Mouse (Mus musculus) bone marrow macrophage, adult 2 months (primary cell): ENCODE measurements around the gene Vipas39. TPM values are rescaled to one million over a fixed set of nuclear protein-coding genes. Genes with fewer than 3 reads are reported as not detected.

Source experiments
- H3K27ac ChIP-seq: 2 replicates; pipeline ENCODE4 v1.5.1; 2012; ENCODE audit warnings: low read depth, low read length; ENCODE audit not compliant: insufficient read depth
- H3K4me1 ChIP-seq: 2 replicates; pipeline ENCODE4 v1.6.1; 2012; ENCODE audit warnings: low read length; ENCODE audit not compliant: control insufficient read depth, insufficient read depth
- H3K4me3 ChIP-seq: 2 replicates; pipeline ENCODE4 v1.5.1; 2012; ENCODE audit warnings: mild to moderate bottlenecking, low read length, moderate library complexity; ENCODE audit not compliant: insufficient read depth
- CTCF ChIP-seq: IDR thresholded peaks from 2 replicates; pipeline ENCODE4 v1.5.1; 2012; ENCODE audit warnings: low read depth, mild to moderate bottlenecking, low read length, moderate library complexity
- POLR2A ChIP-seq: IDR thresholded peaks from 2 replicates; pipeline ENCODE4 v1.6.1; 2012; ENCODE audit warnings: mild to moderate bottlenecking, low read depth, low read length, borderline replicate concordance
- polyA plus RNA-seq: library from polyadenylated mRNA; stranded (reverse); fragments of >200 nt; gene quantifications from 2 replicates; pipeline ENCODE4 v1.2.4, GENCODE M21; 2012; ENCODE audit not compliant: missing spikeins, insufficient read depth, insufficient read length

Gene Vipas39
- polyA plus RNA-seq, 1 experiment, result 97.7 TPM

GRCm38 (mm10) chr12:87199206-87199972, 66.7 kb downstream of the Vipas39 start, which contains the start of gene Samd15:
TSS of gene Samd15 (plus strand) at chr12:87199723.
- Histone ChIP-seq H3K27ac (peak within 1 kb of the TSS; percentile 9), H3K4me1 (peaks cover 15% of the 10 kb centered on the region), H3K4me3 (peak within 1 kb of the TSS; percentile 89)
- TF ChIP-seq CTCF, result no peak
- TF ChIP-seq POLR2A, result no peak

- Histone ChIP-seq H3K4me3 (peak overlapping the region; percentile 89), H3K27ac (no peak overlapping the region), H3K4me1 (peaks cover 15% of the 10 kb centered on the region)
- no peak for TF ChIP-seq POLR2A
- no peak for TF ChIP-seq CTCF
Observed at GRCm38 (mm10) chr12:87198792-87199191, 67.3 kb downstream of the Vipas39 start.

GRCm38 (mm10) chr12:87196310-87196709, 69.7 kb downstream of the Vipas39 start:
- H3K27ac ChIP-seq, result no peak overlapping the region
- TF ChIP-seq POLR2A (no peak), CTCF (no peak)
- H3K4me1 ChIP-seq, result peaks cover 25% of the 10 kb centered on the region
- no peak overlapping the region for H3K4me3 ChIP-seq

GRCm38 (mm10) chr12:87195069-87195468, 71.0 kb downstream of the Vipas39 start:
- no peak overlapping the region for H3K4me3 ChIP-seq
- TF ChIP-seq POLR2A (no peak), CTCF (no peak)
- peaks cover 21% of the 10 kb centered on the region for H3K4me1 ChIP-seq
- H3K27ac ChIP-seq, result no peak overlapping the region

- Histone ChIP-seq H3K4me1 (peaks cover 17% of the 10 kb centered on the region), H3K4me3 (no peak overlapping the region), H3K27ac (no peak overlapping the region)
- TF ChIP-seq POLR2A (no peak), CTCF (no peak)
Observed at GRCm38 (mm10) chr12:87193008-87193407, 73.0 kb downstream of the Vipas39 start.

Other genes starting within 250 kb of the Vipas39 start
- gene Tmem63c, start 244.9 kb downstream of the Vipas39 start, polyA plus RNA-seq, result not detected in 2 replicates
- gene Ngb, start 163.7 kb downstream of the Vipas39 start, polyA plus RNA-seq, result not detected in 2 replicates
- 17.5 and 20.0 TPM in 2 replicates for gene Gstz1, start 119.1 kb downstream of the Vipas39 start, polyA plus RNA-seq
- 6.0 and 6.1 TPM in 2 replicates for gene Pomt2, start 118.3 kb downstream of the Vipas39 start, polyA plus RNA-seq
- 1.3 TPM in 1 of 2 replicates, not detected in the other for gene Samd15, start 66.5 kb downstream of the Vipas39 start, polyA plus RNA-seq
- 8.9 and 9.7 TPM in 2 replicates for gene Tmed8, start 65.8 kb downstream of the Vipas39 start, polyA plus RNA-seq
- 1.0 TPM in 1 of 2 replicates, not detected in the other for gene Noxred1, start 27.5 kb downstream of the Vipas39 start, polyA plus RNA-seq
- 117 and 124 TPM in 2 replicates for gene Ahsa1, start 223 bp upstream of the Vipas39 start, polyA plus RNA-seq
- gene Ism2, start 33.4 kb upstream of the Vipas39 start, polyA plus RNA-seq, result not detected in 2 replicates
- gene Sptlc2, start 122.1 kb upstream of the Vipas39 start, polyA plus RNA-seq, result 134 and 139 TPM in 2 replicates
- gene Slirp, start 177.6 kb upstream of the Vipas39 start, polyA plus RNA-seq, result 150 and 162 TPM in 2 replicates
- 11.2 and 14.3 TPM in 2 replicates for gene Alkbh1, start 177.8 kb upstream of the Vipas39 start, polyA plus RNA-seq
- 83.4 and 83.5 TPM in 2 replicates for gene Snw1, start 206.0 kb upstream of the Vipas39 start, polyA plus RNA-seq
- gene Gm5788, start 228.5 kb upstream of the Vipas39 start, polyA plus RNA-seq, result not detected in 2 replicates
- gene Gm8300, start 248.1 kb upstream of the Vipas39 start, polyA plus RNA-seq, result not detected in 2 replicates